Mouse (Mus musculus): ENCODE measurements around the gene Srebf1.

- no peak for TF ChIP-seq POLR2A (IDR thresholded peaks at IDR 0.05; ENCODE audit: insufficient read length, low read depth)
- TF ChIP-seq TCF12 (IDR thresholded peaks at IDR 0.05; ENCODE audit: insufficient read depth, poor library complexity, severe bottlenecking), result no peak
- TF ChIP-seq E2F4 (IDR thresholded peaks at IDR 0.05; ENCODE audit: insufficient read depth), result no peak
- no peak for TF ChIP-seq POLR2AphosphoS2 (IDR thresholded peaks at IDR 0.05; ENCODE audit: insufficient read length, low read depth)
- TF ChIP-seq USF1 (IDR thresholded peaks at IDR 0.05; ENCODE audit: low read depth), result no peak
- no peak for TF ChIP-seq REST (IDR thresholded peaks at IDR 0.05; ENCODE audit: insufficient read depth, insufficient read length)
- TF ChIP-seq MYOD1 (IDR thresholded peaks at IDR 0.05; ENCODE audit: control insufficient read depth in 1 of 3, insufficient read length in 2 of 3, low read depth in 2 of 3), result no peak
- TF ChIP-seq CEBPB (IDR thresholded peaks at IDR 0.05; ENCODE audit: insufficient read depth, poor library complexity, severe bottlenecking), result no peak
- TF ChIP-seq MAX (IDR thresholded peaks at IDR 0.05; ENCODE audit: low read depth), result no peak
- TF ChIP-seq TCF3 (IDR thresholded peaks at IDR 0.05; ENCODE audit: insufficient read length, low read depth), result no peak
Measured at GRCm38 (mm10) chr11:60196344-60196743, 26.0 kb downstream of the Srebf1 start.
